Mouse (Mus musculus) testis, adult 2 months (tissue): Measurements from ENCODE around the gene Ninj2.
A peak's percentile ranks its signal among the peaks of the same experiment; 100 is the strongest.

Source experiments
- CTCF ChIP-seq: fragments of 200-500 bp; IDR thresholded peaks from 2 replicates; pipeline ENCODE4 v1.5.1; 2012; ENCODE audit warnings: low read depth, mild to moderate bottlenecking, inconsistent platforms, low read length, moderate library complexity; ENCODE audit not compliant: control insufficient read depth, insufficient read depth, insufficient replicate concordance
- POLR2A ChIP-seq: fragments of 200-500 bp; IDR thresholded peaks from 2 replicates; pipeline ENCODE4 v1.6.1; 2012; ENCODE audit warnings: low read depth, mild to moderate bottlenecking, inconsistent platforms, low read length, moderate library complexity; ENCODE audit not compliant: control insufficient read depth

- no peak for TF ChIP-seq POLR2A
- peak; percentile 52; the same call in 1 of the 2 replicates for TF ChIP-seq CTCF
Measured at GRCm38 (mm10) chr6:120222669-120223068, 129.5 kb downstream of the Ninj2 start.
